Mouse (Mus musculus): ENCODE results near the gene Maz. TPM values are rescaled to one million over a fixed set of nuclear protein-coding genes. Genes with fewer than 3 reads are reported as not detected.

The Maz gene
- polyA plus RNA-seq, 2 experiments from 2014 or later: 14.5 to 18.4 TPM

GRCm38 (mm10) chr7:127020901-127021562 lies 5.8 kb downstream of the Maz start, which contains the start of the genes Gm42742 and Prrt2:
Gm42742 (minus strand) TSS chr7:127021097.
Prrt2 (minus strand) TSS chr7:127021211.
- ATAC-seq: peak; percentile 21

GRCm38 (mm10) chr7:127020491-127020890 lies 6.3 kb downstream of the Maz start:
- ATAC-seq: no peak

GRCm38 (mm10) chr7:127020031-127020430 lies 6.8 kb downstream of the Maz start:
- no peak for ATAC-seq

- ATAC-seq: no peak
Observed at GRCm38 (mm10) chr7:127019306-127019960, 7.4 kb downstream of the Maz start.

GRCm38 (mm10) chr7:127018416-127019305 lies 8.2 kb downstream of the Maz start:
- no peak for ATAC-seq

- ATAC-seq: no peak
Observed at GRCm38 (mm10) chr7:127017950-127018345, 8.9 kb downstream of the Maz start.

- ATAC-seq: peak; percentile 72
Observed at GRCm38 (mm10) chr7:127016971-127017949, 9.6 kb downstream of the Maz start, which contains the start of gene Pagr1a. Pagr1a (minus strand) TSS chr7:127017352.

GRCm38 (mm10) chr7:127016486-127016938 lies 10.3 kb downstream of the Maz start:
- ATAC-seq: peak; percentile 62

GRCm38 (mm10) chr7:127016481-127016485 lies 10.6 kb downstream of the Maz start, which contains the start of gene Pagr1b:
Pagr1b (minus strand) TSS chr7:127016484.
- no peak for ATAC-seq

- no peak for ATAC-seq
Observed at GRCm38 (mm10) chr7:127016081-127016480, 10.8 kb downstream of the Maz start.

- no peak for ATAC-seq
Observed at GRCm38 (mm10) chr7:127014993-127015392, 11.8 kb downstream of the Maz start.

GRCm38 (mm10) chr7:127014320-127014719 lies 12.5 kb downstream of the Maz start, which contains the start of gene Mvp:
Mvp (minus strand) TSS chr7:127014621.
- peak; percentile 67 for ATAC-seq

- ATAC-seq: no peak
Observed at GRCm38 (mm10) chr7:127013385-127013784, 13.5 kb downstream of the Maz start.

GRCm38 (mm10) chr7:127012845-127013244 lies 14.0 kb downstream of the Maz start:
- no peak for ATAC-seq

- no peak for ATAC-seq
Observed at GRCm38 (mm10) chr7:127012374-127012773, 14.5 kb downstream of the Maz start.

GRCm38 (mm10) chr7:127011717-127012116 lies 15.1 kb downstream of the Maz start:
- no peak for ATAC-seq

GRCm38 (mm10) chr7:127011051-127011450 lies 15.8 kb downstream of the Maz start:
- no peak for ATAC-seq

- ATAC-seq: no peak
Observed at GRCm38 (mm10) chr7:127009307-127010085, 17.3 kb downstream of the Maz start.

GRCm38 (mm10) chr7:127008239-127009019 lies 18.4 kb downstream of the Maz start:
- ATAC-seq: no peak

GRCm38 (mm10) chr7:127007313-127008024 lies 19.4 kb downstream of the Maz start:
- no peak for ATAC-seq
